ENCODE assay signal across 9 mouse cellular contexts in the genomic region with DNA sequence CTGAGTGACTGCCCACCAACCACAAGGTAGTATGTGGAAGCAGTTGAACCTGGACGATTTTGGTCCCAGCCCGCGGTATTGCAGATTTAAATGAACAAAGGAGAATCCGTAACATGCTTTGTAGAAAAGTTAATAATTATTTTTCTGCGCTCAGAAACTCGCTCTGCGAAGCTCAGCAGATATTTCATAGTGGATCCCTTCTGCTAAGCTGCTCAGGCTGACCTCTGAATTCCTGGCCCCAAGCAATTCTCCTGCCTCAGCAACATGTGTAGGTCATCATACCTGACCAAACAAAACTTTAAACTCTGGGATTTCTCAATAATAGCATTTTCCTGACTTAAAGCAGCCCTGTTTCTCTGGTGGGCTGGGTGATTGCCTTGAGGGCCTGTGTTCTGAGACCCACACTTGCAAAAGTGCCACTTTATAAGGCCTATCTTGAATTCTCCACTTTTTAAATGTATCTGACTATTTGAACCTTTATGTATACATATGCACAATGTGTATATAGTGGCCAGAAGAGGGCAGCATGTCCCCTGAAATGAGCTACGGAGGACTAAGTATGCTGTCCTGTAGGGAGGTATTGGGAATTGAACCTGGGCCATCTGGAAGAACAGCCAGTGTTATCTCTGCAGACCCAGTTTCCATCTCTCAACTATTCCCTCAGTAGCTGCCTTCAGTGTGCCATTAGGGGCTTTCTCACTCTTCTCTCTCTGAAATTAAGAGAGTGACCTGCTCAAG. TPM values are rescaled to one million over a fixed set of nuclear protein-coding genes. Genes with fewer than 3 reads are reported as not detected.
DNase-seq lines count a peak whose midpoint lies in the region; ATAC-seq lines count a peak whose summit lies in the region.
"Had no signal": no experiment of that assay in that cellular context is flagged by ENCODE, and none has a peak within 500 bp of the region (broad histone marks: within the 10 kb centered on the region; RNA-seq: fewer than 3 reads in every experiment).

No protein-coding gene starts in this region.

- H3K4me3 ChIP-seq in neural tube, embryonic 15.5 days (replicated peaks): no peak overlapping the region
- H3K4me3 ChIP-seq: heart, embryonic 13.5 days had no signal

- no peaks in the 10 kb centered on the region for H3K27me3 ChIP-seq in neural tube, embryonic 15.5 days (replicated peaks)
- H3K27me3 ChIP-seq: heart, embryonic 13.5 days had no signal

- ATAC-seq in erythroblast, adult 5-6 weeks (replicated peaks; ENCODE audit: low FRiP score, poor library complexity, severe bottlenecking): peak; percentile 71
- ATAC-seq in megakaryocyte progenitor cell, adult 5-6 weeks (replicated peaks; ENCODE audit: poor library complexity): peak; percentile 92
- no peak for ATAC-seq in neural tube, embryonic 15.5 days (ENCODE audit: low FRiP score)

- no peak overlapping the region for H3K4me2 ChIP-seq in neural tube, embryonic 15.5 days
- H3K4me2 ChIP-seq: heart, embryonic 13.5 days had no signal

- H3K9ac ChIP-seq in neural tube, embryonic 15.5 days (replicated peaks): no peak overlapping the region
- H3K9ac ChIP-seq: heart, embryonic 13.5 days had no signal

- H3K4me1 ChIP-seq in neural tube, embryonic 15.5 days: no peaks in the 10 kb centered on the region
- H3K4me1 ChIP-seq: heart, embryonic 13.5 days had no signal

- DNase-seq in embryo, embryonic 10 days (ENCODE audit: low spot score): peak; percentile 69
- no peak for DNase-seq in embryo, embryonic 9.5 days (ENCODE audit: extremely low spot score)
- DNase-seq in ovary, postnatal 14 days (ENCODE audit: low spot score): peak; percentile 10
- DNase-seq in ovary, postnatal 36 days (ENCODE audit: low spot score): no peak
- no peak for DNase-seq in gastrocnemius, postnatal 10 days

- no peak overlapping the region for H3K27ac ChIP-seq in neural tube, embryonic 15.5 days (replicated peaks)
- H3K27ac ChIP-seq: heart, embryonic 13.5 days had no signal

- H3K9me3 ChIP-seq in neural tube, embryonic 15.5 days (replicated peaks): no peaks in the 10 kb centered on the region
- H3K9me3 ChIP-seq: heart, embryonic 13.5 days had no signal

- 89% methylated on average over 8 of the region's 8 CpGs for WGBS in neural tube, embryonic 15.5 days

- H3K36me3 ChIP-seq in neural tube, embryonic 15.5 days: peaks cover 90% of the 10 kb centered on the region

RNA-seq across cellular contexts. Expression of a gene that starts 13.4 kb away (rescaled TPM):
- total RNA-seq in erythroblast, adult 5-6 weeks (2015; ENCODE audit: low replicate concordance): 2.3 and 3.7 TPM in 2 replicates
- 5.3 and 7.2 TPM in 2 replicates for total RNA-seq in erythroblast, adult 5-6 weeks (2017; ENCODE audit: low replicate concordance)
- total RNA-seq in megakaryocyte progenitor cell, adult 5-6 weeks (2015): 9.8 and 14.0 TPM in 2 replicates
- 17.2 and 24.1 TPM in 2 replicates for total RNA-seq in megakaryocyte progenitor cell, adult 5-6 weeks (2017)
- 10 to 100 TPM in 1 of 2 experiments, 1 to 10 TPM in 1; 8.0 to 12.9 TPM for total RNA-seq in gastrocnemius, postnatal 10 days (2021)
- 9.1 and 10.1 TPM in 2 replicates for polyA plus RNA-seq in neural tube, embryonic 15.5 days (2015; fragmentation: Nextera tagmentation; extraction: Ambion mirVana)

RNA-seq across cellular contexts. Expression of a gene that starts 41.8 kb away (rescaled TPM):
- 29.0 and 34.4 TPM in 2 replicates for total RNA-seq in erythroblast, adult 5-6 weeks (2015; ENCODE audit: low replicate concordance)
- 16.2 and 28.4 TPM in 2 replicates for total RNA-seq in erythroblast, adult 5-6 weeks (2017; ENCODE audit: low replicate concordance)
- 80.4 and 81.7 TPM in 2 replicates for total RNA-seq in megakaryocyte progenitor cell, adult 5-6 weeks (2015)
- 89.1 and 101 TPM in 2 replicates for total RNA-seq in megakaryocyte progenitor cell, adult 5-6 weeks (2017)
- 10 to 100 TPM; 26.6 to 34.6 TPM for total RNA-seq in gastrocnemius, postnatal 10 days (2021)
- 213 and 218 TPM in 2 replicates for polyA plus RNA-seq in neural tube, embryonic 15.5 days (2015; fragmentation: Nextera tagmentation; extraction: Ambion mirVana)

RNA-seq across cellular contexts. Expression of a gene that starts 44.3 kb away (rescaled TPM):
- not detected in 2 replicates for total RNA-seq in erythroblast, adult 5-6 weeks (2015; ENCODE audit: low replicate concordance)
- total RNA-seq in erythroblast, adult 5-6 weeks (2017; ENCODE audit: low replicate concordance): not detected in 2 replicates
- total RNA-seq in megakaryocyte progenitor cell, adult 5-6 weeks (2015): not detected in 2 replicates
- total RNA-seq in megakaryocyte progenitor cell, adult 5-6 weeks (2017): 0.10 and 0.33 TPM in 2 replicates
- under 1 TPM; 0.38 to 0.63 TPM for total RNA-seq in gastrocnemius, postnatal 10 days (2021)
- 0.83 and 0.84 TPM in 2 replicates for polyA plus RNA-seq in neural tube, embryonic 15.5 days (2015; fragmentation: Nextera tagmentation; extraction: Ambion mirVana)

RNA-seq across cellular contexts. Expression of a gene that starts 44.4 kb away (rescaled TPM):
- 2.1 and 10.0 TPM in 2 replicates for total RNA-seq in erythroblast, adult 5-6 weeks (2015; ENCODE audit: low replicate concordance)
- total RNA-seq in erythroblast, adult 5-6 weeks (2017; ENCODE audit: low replicate concordance): 1.7 and 6.3 TPM in 2 replicates
- 21.4 and 32.9 TPM in 2 replicates for total RNA-seq in megakaryocyte progenitor cell, adult 5-6 weeks (2015)
- 31.8 and 37.3 TPM in 2 replicates for total RNA-seq in megakaryocyte progenitor cell, adult 5-6 weeks (2017)
- total RNA-seq in gastrocnemius, postnatal 10 days (2021): 10 to 100 TPM; 19.3 to 24.4 TPM
- 118 and 121 TPM in 2 replicates for polyA plus RNA-seq in neural tube, embryonic 15.5 days (2015; fragmentation: Nextera tagmentation; extraction: Ambion mirVana)

RNA-seq across cellular contexts. Expression of a gene that starts 59.4 kb away (rescaled TPM):
- total RNA-seq in erythroblast, adult 5-6 weeks (2015; ENCODE audit: low replicate concordance): not detected in 2 replicates
- not detected in 2 replicates for total RNA-seq in erythroblast, adult 5-6 weeks (2017; ENCODE audit: low replicate concordance)
- 0.05 TPM in 1 of 2 replicates, not detected in the other for total RNA-seq in megakaryocyte progenitor cell, adult 5-6 weeks (2015)
- 0.04 and 0.30 TPM in 2 replicates for total RNA-seq in megakaryocyte progenitor cell, adult 5-6 weeks (2017)
- total RNA-seq in gastrocnemius, postnatal 10 days (2021): under 1 TPM; 0.14 to 0.16 TPM
- 1.2 and 2.1 TPM in 2 replicates for polyA plus RNA-seq in neural tube, embryonic 15.5 days (2015; fragmentation: Nextera tagmentation; extraction: Ambion mirVana)

Comparison
In these comparisons a context has a peak if more than half of its experiments do, and no peak if none do; other contexts are left out.
1. DNase-seq: peak in embryo, embryonic 10 days (single experiment) and ovary, postnatal 14 days (single experiment); none in embryo, embryonic 9.5 days (single experiment), ovary, postnatal 36 days (single experiment) and gastrocnemius, postnatal 10 days (single experiment).